Mouse (Mus musculus): ENCODE results near the gene Sema6d.
A peak's percentile ranks its signal among the peaks of the same experiment; 100 is the strongest.

Gene Sema6d

GRCm38 (mm10) chr2:124556861-124557499 lies 467.2 kb downstream of the Sema6d start:
- no peak for DNase-seq (ENCODE audit: low read depth)

GRCm38 (mm10) chr2:124558021-124558420 lies 468.3 kb downstream of the Sema6d start:
- no peak for DNase-seq (ENCODE audit: low read depth)

- no peak for DNase-seq (ENCODE audit: low read depth)
These were observed 471.9 kb downstream of the Sema6d start for GRCm38 (mm10) chr2:124561668-124562067.

- no peak for DNase-seq (ENCODE audit: low read depth)
These were observed 472.3 kb downstream of the Sema6d start for GRCm38 (mm10) chr2:124562091-124562490.

GRCm38 (mm10) chr2:124563759-124564158 lies 474.0 kb downstream of the Sema6d start:
- no peak for DNase-seq (ENCODE audit: low read depth)

- no peak for DNase-seq (ENCODE audit: low read depth)
These were observed 484.0 kb downstream of the Sema6d start for GRCm38 (mm10) chr2:124573734-124574133.

GRCm38 (mm10) chr2:124576053-124576452 lies 486.3 kb downstream of the Sema6d start:
- DNase-seq (ENCODE audit: low read depth), result no peak

- DNase-seq (ENCODE audit: low read depth), result no peak
These were observed 493.8 kb downstream of the Sema6d start for GRCm38 (mm10) chr2:124583561-124583960.

GRCm38 (mm10) chr2:124592750-124593149 lies 503.0 kb downstream of the Sema6d start:
- DNase-seq (ENCODE audit: low read depth), result no peak

- DNase-seq (ENCODE audit: low read depth), result no peak
These were observed 509.2 kb downstream of the Sema6d start for GRCm38 (mm10) chr2:124599014-124599413.

- no peak for DNase-seq (ENCODE audit: low read depth)
These were observed 512.1 kb downstream of the Sema6d start for GRCm38 (mm10) chr2:124601702-124602378.

- DNase-seq (ENCODE audit: low read depth), result no peak
These were observed 512.7 kb downstream of the Sema6d start for GRCm38 (mm10) chr2:124602379-124602913.

- peak; percentile 23 for DNase-seq (ENCODE audit: low read depth)
These were observed 515.6 kb downstream of the Sema6d start for GRCm38 (mm10) chr2:124605341-124605740.

- DNase-seq (ENCODE audit: low read depth), result no peak
These were observed 518.2 kb downstream of the Sema6d start for GRCm38 (mm10) chr2:124607986-124608385.

GRCm38 (mm10) chr2:124608546-124608945 lies 518.8 kb downstream of the Sema6d start:
- DNase-seq (ENCODE audit: low read depth), result no peak

- DNase-seq (ENCODE audit: low read depth), result no peak
These were observed 519.2 kb downstream of the Sema6d start for GRCm38 (mm10) chr2:124609014-124609413.

- peak; percentile 32 for DNase-seq (ENCODE audit: low read depth)
These were observed 520.2 kb downstream of the Sema6d start for GRCm38 (mm10) chr2:124609711-124610585.

- DNase-seq (ENCODE audit: low read depth), result no peak
These were observed 520.9 kb downstream of the Sema6d start for GRCm38 (mm10) chr2:124610586-124611105.

- DNase-seq (ENCODE audit: low read depth), result no peak
These were observed 521.5 kb downstream of the Sema6d start for GRCm38 (mm10) chr2:124611226-124611625.

GRCm38 (mm10) chr2:124612276-124612675 lies 522.5 kb downstream of the Sema6d start:
- no peak for DNase-seq (ENCODE audit: low read depth)

GRCm38 (mm10) chr2:124612727-124613510 lies 523.1 kb downstream of the Sema6d start:
- no peak for DNase-seq (ENCODE audit: low read depth)

All from induced T-regulatory cell, adult 2 months (primary cell).